Mouse (Mus musculus) cortical plate, adult 2 months (tissue): ENCODE results near the gene Aldh1a3.

Experiments
- CTCF ChIP-seq: fragments of 200-500 bp; IDR thresholded peaks from 2 replicates; pipeline ENCODE4 v1.5.1; 2011; ENCODE audit warnings: mild to moderate bottlenecking, control low read depth, low read length; ENCODE audit not compliant: insufficient read depth; ENCODE audit errors: extremely low read depth
- POLR2A ChIP-seq: fragments of 200-500 bp; IDR thresholded peaks from 2 replicates; pipeline ENCODE4 v1.6.1; 2011; ENCODE audit warnings: mild to moderate bottlenecking, low read length, control low read depth; ENCODE audit not compliant: insufficient read depth; ENCODE audit errors: extremely low read depth

- TF ChIP-seq CTCF, result no peak
- no peak for TF ChIP-seq POLR2A
Measured at GRCm38 (mm10) chr7:66358461-66358860, 68.9 kb downstream of the Aldh1a3 start.
